Mouse (Mus musculus): ENCODE data around the gene Tmem43. TPM values are rescaled to one million over a fixed set of nuclear protein-coding genes. Genes with fewer than 3 reads are reported as not detected.

Gene Tmem43
- polyA plus RNA-seq (2014; fragmentation: Illumina TruSeq; extraction: RNeasy Lipid Tissue Mini Kit (QIAGEN cat#74804); ENCODE audit: low read depth, low replicate concordance) = 2.0 TPM

DNA sequence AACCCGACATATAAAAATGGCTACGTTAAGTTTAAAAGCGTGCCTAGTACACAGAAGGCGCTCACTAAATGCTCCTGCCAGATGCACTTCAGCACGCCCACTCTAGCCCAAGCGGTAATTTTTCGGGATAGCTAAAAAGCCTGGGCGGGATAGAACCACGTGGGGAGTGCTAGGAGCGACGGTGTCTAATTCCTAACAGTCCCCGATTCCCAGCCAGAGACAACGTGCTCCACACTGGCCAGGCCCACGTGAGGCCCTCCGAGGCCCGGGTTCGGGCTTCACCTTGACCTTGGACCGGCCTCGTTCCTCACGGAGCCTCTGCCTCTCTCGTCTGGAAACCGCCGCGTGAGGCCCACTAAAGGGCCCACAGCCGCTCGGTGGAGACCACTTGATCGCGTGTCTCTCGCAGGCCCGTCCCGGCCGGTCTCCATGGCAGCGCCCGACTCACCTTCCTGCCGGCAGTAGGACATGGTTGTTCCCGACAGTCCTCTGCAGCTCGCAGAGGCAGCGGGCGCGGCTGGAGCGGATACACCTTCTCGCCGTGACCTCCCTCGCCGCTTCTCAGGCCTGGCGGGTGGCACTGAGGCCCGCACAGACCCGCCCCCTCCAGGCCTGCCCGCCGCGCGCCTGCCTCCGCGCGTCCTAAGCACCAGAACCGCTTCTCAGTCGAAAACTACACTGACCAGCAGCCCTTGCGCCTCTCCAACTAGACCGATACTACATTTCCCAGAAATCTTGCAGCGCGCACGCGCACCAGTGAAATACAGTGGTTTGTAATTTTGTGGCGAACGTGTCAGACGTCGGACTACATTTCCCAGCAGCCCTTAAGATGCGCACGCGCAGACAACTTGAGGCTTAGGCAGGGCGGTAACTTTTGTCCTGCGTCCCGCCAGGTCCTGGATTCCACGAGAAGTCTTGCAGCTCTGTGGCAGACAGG, at the start of gene Tmem43, which contains the start of gene Chchd4:
Gene Tmem43 (plus strand): TSS at position 836 of the 937 bp plus-strand sequence.
Gene Chchd4 (minus strand): TSS at position 679 of the 937 bp plus-strand sequence.

DNA sequence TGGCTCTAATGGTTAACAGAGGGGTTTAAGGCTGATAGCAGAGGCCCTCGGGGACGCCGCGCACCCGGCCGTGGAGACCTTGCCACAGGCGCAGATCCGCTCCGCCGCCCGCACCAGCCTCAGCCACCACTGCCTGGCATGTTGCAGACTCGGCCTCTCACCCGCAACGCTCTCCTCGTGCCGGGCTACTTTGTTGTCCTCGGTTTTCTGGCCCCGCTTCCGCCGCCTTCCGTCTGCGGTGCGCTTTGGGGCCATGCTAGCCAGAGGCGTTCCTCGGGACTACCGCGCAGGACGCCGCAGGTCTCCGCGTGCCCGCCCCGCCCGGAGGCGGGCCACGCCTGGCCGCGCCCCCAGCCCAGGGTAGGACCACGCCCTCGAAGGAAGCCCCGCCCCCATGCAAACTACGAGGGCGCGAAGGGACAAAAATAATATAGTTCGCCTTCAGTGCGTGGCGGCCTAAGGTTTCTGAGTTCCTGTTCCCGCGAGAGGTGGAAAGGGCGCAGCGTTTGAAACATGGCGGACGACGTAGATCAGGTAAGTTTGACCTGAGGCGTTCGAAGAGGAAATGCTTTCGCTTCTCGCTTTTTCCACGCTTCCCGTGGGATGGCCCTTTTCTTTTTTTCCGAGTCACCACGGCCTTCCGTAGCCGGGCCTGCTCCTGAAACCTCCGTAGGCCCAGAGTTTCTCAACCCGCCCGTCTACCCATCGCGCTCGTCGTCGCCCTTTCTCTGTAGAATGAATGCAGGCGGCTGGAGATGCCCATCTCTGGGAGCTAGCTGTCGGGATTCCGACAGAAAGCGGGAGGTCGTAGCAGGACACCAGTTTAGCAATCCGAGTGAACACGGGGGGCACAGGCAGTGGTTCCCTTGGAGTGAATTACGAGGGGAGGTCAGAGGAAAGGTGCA, 42.3 kb downstream of the Tmem43 start, which contains the start of the genes Xpc and Lsm3:
Gene Xpc (minus strand): TSS at position 344 of the 905 bp plus-strand sequence.
Gene Lsm3 (plus strand): TSS at position 384 of the 905 bp plus-strand sequence.

Other genes starting within 250 kb of the Tmem43 start
- gene Wnt7a, start 62.3 kb upstream of the Tmem43 start, polyA plus RNA-seq (2014; fragmentation: Illumina TruSeq; extraction: RNeasy Lipid Tissue Mini Kit (QIAGEN cat#74804); ENCODE audit: low read depth, low replicate concordance) = 0.18 TPM
- 4.3 TPM for gene Chchd4, start 157 bp upstream of the Tmem43 start, polyA plus RNA-seq (2014; fragmentation: Illumina TruSeq; extraction: RNeasy Lipid Tissue Mini Kit (QIAGEN cat#74804); ENCODE audit: low read depth, low replicate concordance)
- 1.2 TPM for gene Xpc, start 42.2 kb downstream of the Tmem43 start, polyA plus RNA-seq (2014; fragmentation: Illumina TruSeq; extraction: RNeasy Lipid Tissue Mini Kit (QIAGEN cat#74804); ENCODE audit: low read depth, low replicate concordance)
- 104 TPM for gene Lsm3, start 42.2 kb downstream of the Tmem43 start, polyA plus RNA-seq (2014; fragmentation: Illumina TruSeq; extraction: RNeasy Lipid Tissue Mini Kit (QIAGEN cat#74804); ENCODE audit: low read depth, low replicate concordance)
- 21.3 TPM for gene Slc6a6, start 210.3 kb downstream of the Tmem43 start, polyA plus RNA-seq (2014; fragmentation: Illumina TruSeq; extraction: RNeasy Lipid Tissue Mini Kit (QIAGEN cat#74804); ENCODE audit: low read depth, low replicate concordance)

All from testis, adult 10 weeks (tissue).